Mouse (Mus musculus) testis, adult 2 months (tissue): ENCODE results near the gene Agpat4.

Experiments
- CTCF ChIP-seq: fragments of 200-500 bp; IDR thresholded peaks from 2 replicates; pipeline ENCODE4 v1.5.1; 2012; ENCODE audit warnings: low read depth, mild to moderate bottlenecking, inconsistent platforms, low read length, moderate library complexity; ENCODE audit not compliant: control insufficient read depth, insufficient read depth, insufficient replicate concordance
- POLR2A ChIP-seq: fragments of 200-500 bp; IDR thresholded peaks from 2 replicates; pipeline ENCODE4 v1.6.1; 2012; ENCODE audit warnings: low read depth, mild to moderate bottlenecking, inconsistent platforms, low read length, moderate library complexity; ENCODE audit not compliant: control insufficient read depth

- TF ChIP-seq POLR2A (no peak), CTCF (no peak)
Measured at GRCm38 (mm10) chr17:12138355-12138754, 19.9 kb downstream of the Agpat4 start.
